Comparison of ENCODE assay signal across 21 mouse cellular contexts in genomic region chr2:105123881-105124280, GRCm38 (mm10). TPM values are rescaled to one million over a fixed set of nuclear protein-coding genes. Genes with fewer than 3 reads are reported as not detected.
DNase-seq lines count a peak whose midpoint lies in the region; ATAC-seq lines count a peak whose summit lies in the region.
"Had no signal": no experiment of that assay in that cellular context is flagged by ENCODE, and none has a peak within 500 bp of the region (broad histone marks: within the 10 kb centered on the region; RNA-seq: fewer than 3 reads in every experiment).

No protein-coding gene starts in this region.

- no peaks in the 10 kb centered on the region for H3K9me3 ChIP-seq in heart, embryonic 11.5 days (replicated peaks; ENCODE audit: control insufficient read depth, low read length)
- no peaks in the 10 kb centered on the region for H3K9me3 ChIP-seq in kidney, embryonic 14.5 days (ENCODE audit: control insufficient read depth, low read length)
- no peaks in the 10 kb centered on the region for H3K9me3 ChIP-seq in neural tube, embryonic 15.5 days (replicated peaks)
- H3K9me3 ChIP-seq in stomach, embryonic 16.5 days (replicated peaks; ENCODE audit: control insufficient read depth, low read length), result no peaks in the 10 kb centered on the region
- H3K9me3 ChIP-seq: forebrain, embryonic 12.5 days; liver, embryonic 13.5 days had no signal

- no peak for ATAC-seq in heart, embryonic 11.5 days (replicated peaks; ENCODE audit: insufficient number of reproducible peaks, low FRiP score, low TSS enrichment)
- ATAC-seq in kidney, embryonic 14.5 days (ENCODE audit: low FRiP score, low TSS enrichment), result no peak
- no peak for ATAC-seq in neural tube, embryonic 15.5 days (ENCODE audit: low FRiP score)
- ATAC-seq in stomach, embryonic 16.5 days (ENCODE audit: insufficient read depth, low FRiP score), result no peak
- ATAC-seq: inflammation-experienced regulatory T-cells, adult 6 months; lung, postnatal 0 days had no signal

- no peak for DNase-seq in heart, postnatal 10 days
- DNase-seq in kidney, postnatal 14 days, result no peak
- DNase-seq in neural tube, embryonic 10.5 days (ENCODE audit: extremely low spot score, low spot score), result peak; percentile 49
- DNase-seq: cerebellum, postnatal 25 days; kidney, postnatal 36 days; liver, embryonic 13.5 days; spleen, adult 18-20 months; thymus, adult 2 months had no signal

- no peak overlapping the region for H3K27ac ChIP-seq in heart, embryonic 11.5 days (ENCODE audit: low read depth, low read length)
- peak overlapping the region; percentile 57; the same call in 1 of the 2 replicates for H3K27ac ChIP-seq in kidney, embryonic 14.5 days (ENCODE audit: low read depth, low read length)
- no peak overlapping the region for H3K27ac ChIP-seq in neural tube, embryonic 15.5 days (replicated peaks)
- no peak overlapping the region for H3K27ac ChIP-seq in stomach, embryonic 16.5 days (ENCODE audit: low read length)
- H3K27ac ChIP-seq: forebrain, embryonic 12.5 days; liver, embryonic 13.5 days had no signal

- peaks cover 13% of the 10 kb centered on the region; the same call in 1 of the 2 replicates for H3K4me1 ChIP-seq in heart, embryonic 11.5 days (ENCODE audit: control insufficient read depth, insufficient read depth, low read length)
- peaks cover 11% of the 10 kb centered on the region for H3K4me1 ChIP-seq in kidney, embryonic 14.5 days (ENCODE audit: control insufficient read depth, insufficient read depth, low read length)
- H3K4me1 ChIP-seq in neural tube, embryonic 15.5 days, result peaks cover 20% of the 10 kb centered on the region
- peaks cover 13% of the 10 kb centered on the region for H3K4me1 ChIP-seq in stomach, embryonic 16.5 days (ENCODE audit: control insufficient read depth, insufficient read depth, low read length)

- H3K27me3 ChIP-seq in heart, embryonic 11.5 days (ENCODE audit: control insufficient read depth, insufficient read depth, low read length), result peaks cover 83% of the 10 kb centered on the region
- peaks cover 19% of the 10 kb centered on the region; the same call in 1 of the 2 replicates for H3K27me3 ChIP-seq in kidney, embryonic 14.5 days (ENCODE audit: control insufficient read depth, insufficient read depth, low read length)
- peaks cover 91% of the 10 kb centered on the region for H3K27me3 ChIP-seq in neural tube, embryonic 15.5 days (replicated peaks)
- H3K27me3 ChIP-seq in stomach, embryonic 16.5 days (ENCODE audit: control insufficient read depth, insufficient read depth, low read length), result peaks cover 93% of the 10 kb centered on the region

- 2% methylated on average over 9 of the region's 9 CpGs for WGBS in heart, embryonic 11.5 days (ENCODE audit: insufficient replicate concordance)
- WGBS in kidney, embryonic 14.5 days, result 5% methylated on average over 9 of the region's 9 CpGs
- under 1% methylated on average over 9 of the region's 9 CpGs for WGBS in neural tube, embryonic 15.5 days
- WGBS in stomach, embryonic 16.5 days, result 17% methylated on average over 9 of the region's 9 CpGs

- no peak overlapping the region for H3K4me3 ChIP-seq in heart, embryonic 11.5 days (ENCODE audit: low read depth, low read length)
- peak overlapping the region; percentile 80 for H3K4me3 ChIP-seq in kidney, embryonic 14.5 days (ENCODE audit: low read length)
- H3K4me3 ChIP-seq in neural tube, embryonic 15.5 days (replicated peaks), result no peak overlapping the region
- peak overlapping the region; percentile 7; the same call in 1 of the 2 replicates for H3K4me3 ChIP-seq in stomach, embryonic 16.5 days (replicated peaks; ENCODE audit: low read length)
- H3K4me3 ChIP-seq: forebrain, embryonic 12.5 days; liver, embryonic 13.5 days had no signal

- intact Hi-C loops in heart, postnatal 10 days (cut with DNase I), result loop anchor here (5.0 to 10.0 kb wide), 2 partner anchors 108 to 551 kb away; no protein-coding TSS in a partner anchor

- no peaks in the 10 kb centered on the region for H3K36me3 ChIP-seq in heart, embryonic 11.5 days (ENCODE audit: control insufficient read depth, insufficient read depth, low read length)
- no peaks in the 10 kb centered on the region for H3K36me3 ChIP-seq in kidney, embryonic 14.5 days (ENCODE audit: control insufficient read depth, insufficient read depth, low read length)
- no peaks in the 10 kb centered on the region for H3K36me3 ChIP-seq in neural tube, embryonic 15.5 days
- H3K36me3 ChIP-seq in stomach, embryonic 16.5 days (ENCODE audit: control insufficient read depth, insufficient read depth, low read length), result no peaks in the 10 kb centered on the region
- H3K36me3 ChIP-seq: forebrain, embryonic 12.5 days; liver, embryonic 13.5 days had no signal

- no peak overlapping the region for H3K9ac ChIP-seq in heart, embryonic 11.5 days (ENCODE audit: low read depth, low read length)
- H3K9ac ChIP-seq in kidney, embryonic 14.5 days (ENCODE audit: low read depth, low read length), result peak overlapping the region; percentile 97; the same call in 1 of the 2 replicates
- H3K9ac ChIP-seq in neural tube, embryonic 15.5 days (replicated peaks), result no peak overlapping the region
- no peak overlapping the region for H3K9ac ChIP-seq in stomach, embryonic 16.5 days (ENCODE audit: low read length)
- H3K9ac ChIP-seq: forebrain, embryonic 12.5 days; liver, embryonic 13.5 days had no signal

- H3K4me2 ChIP-seq in heart, embryonic 11.5 days, result peak overlapping the region; percentile 1
- H3K4me2 ChIP-seq in kidney, embryonic 14.5 days (replicated peaks; ENCODE audit: low read depth, low read length), result peak overlapping the region; percentile 59
- no peak overlapping the region for H3K4me2 ChIP-seq in neural tube, embryonic 15.5 days
- H3K4me2 ChIP-seq in stomach, embryonic 16.5 days (ENCODE audit: low read depth, low read length), result peak overlapping the region; percentile 18; the same call in 1 of the 2 replicates
- H3K4me2 ChIP-seq: forebrain, embryonic 12.5 days had no signal

RNA-seq across cellular contexts. Expression of gene Wt1, which starts 2.4 kb away (rescaled TPM):
- polyA plus RNA-seq in heart, embryonic 11.5 days (2014; fragmentation: Nextera tagmentation; extraction: Ambion mirVana), result 32.9 and 37.5 TPM in 2 replicates
- 10 to 100 TPM; 12.6 to 13.3 TPM for total RNA-seq in heart, postnatal 10 days (2021)
- 108 and 164 TPM in 2 replicates for polyA plus RNA-seq in kidney, embryonic 14.5 days (2014; fragmentation: Nextera tagmentation; extraction: Ambion mirVana)
- 2.6 and 4.5 TPM in 2 replicates for polyA plus RNA-seq in neural tube, embryonic 15.5 days (2015; fragmentation: Nextera tagmentation; extraction: Ambion mirVana)
- polyA plus RNA-seq in stomach, embryonic 16.5 days (2015; fragmentation: Nextera tagmentation; extraction: Ambion mirVana), result 13.2 and 18.3 TPM in 2 replicates
- total RNA-seq: megakaryocyte-erythroid progenitor cell, adult 5-6 weeks had no signal
- polyA plus RNA-seq: forebrain, embryonic 12.5 days; inflammation-experienced regulatory T-cells, adult 6 months had no signal

RNA-seq across cellular contexts. Expression of gene Gm11060, which starts 32.1 kb away (rescaled TPM):
- polyA plus RNA-seq in heart, embryonic 11.5 days (2014; fragmentation: Nextera tagmentation; extraction: Ambion mirVana), result not detected in 2 replicates
- not detected for total RNA-seq in heart, postnatal 10 days (2021)
- polyA plus RNA-seq in kidney, embryonic 14.5 days (2014; fragmentation: Nextera tagmentation; extraction: Ambion mirVana), result not detected in 2 replicates
- polyA plus RNA-seq in neural tube, embryonic 15.5 days (2015; fragmentation: Nextera tagmentation; extraction: Ambion mirVana), result not detected in 2 replicates
- polyA plus RNA-seq in stomach, embryonic 16.5 days (2015; fragmentation: Nextera tagmentation; extraction: Ambion mirVana), result not detected in 2 replicates
- total RNA-seq: ES-E14; layer of hippocampus, postnatal 14 days; left cerebral cortex, postnatal 14 days; megakaryocyte-erythroid progenitor cell, adult 5-6 weeks had no signal
- polyA plus RNA-seq: embryonic facial prominence, embryonic 14.5 days; forebrain, embryonic 12.5 days; gonadal fat pad, adult 2 months; inflammation-experienced regulatory T-cells, adult 6 months; liver, embryonic 13.5 days; lung, postnatal 0 days; thymus, adult 2 months had no signal

Comparison
In these comparisons a context has a peak if more than half of its experiments do, and no peak if none do; other contexts are left out.
1. H3K4me3 ChIP-seq: peak in kidney, embryonic 14.5 days (single experiment) and stomach, embryonic 16.5 days (single experiment); none in heart, embryonic 11.5 days (single experiment) and neural tube, embryonic 15.5 days (single experiment).